Mouse (Mus musculus) CD4-positive, CD25-positive, alpha-beta regulatory T cell, adult 2 months (primary cell): Measurements from ENCODE around the gene Zhx3.

Experiments used
- DNase-seq: peaks from one replicate; pipeline ENCODE4 v3.0.0-alpha.2; 2012; ENCODE audit warnings: low read depth, low spot score

Gene Zhx3

GRCm38 (mm10) chr2:160806091-160806521, 66.7 kb downstream of the Zhx3 start:
- DNase-seq, result no peak

GRCm38 (mm10) chr2:160804794-160805527, 67.8 kb downstream of the Zhx3 start:
- no peak for DNase-seq

GRCm38 (mm10) chr2:160802326-160802725, 70.5 kb downstream of the Zhx3 start:
- no peak for DNase-seq

GRCm38 (mm10) chr2:160800967-160801366, 71.8 kb downstream of the Zhx3 start:
- DNase-seq, result no peak

- no peak for DNase-seq
Observed at GRCm38 (mm10) chr2:160798206-160798605, 74.6 kb downstream of the Zhx3 start.

GRCm38 (mm10) chr2:160796973-160797372, 75.8 kb downstream of the Zhx3 start:
- DNase-seq, result no peak

GRCm38 (mm10) chr2:160793117-160793516, 79.7 kb downstream of the Zhx3 start:
- DNase-seq, result peak; percentile 77

GRCm38 (mm10) chr2:160789741-160790140, 83.1 kb downstream of the Zhx3 start:
- DNase-seq, result no peak

GRCm38 (mm10) chr2:160789046-160789445, 83.8 kb downstream of the Zhx3 start:
- DNase-seq, result no peak

- no peak for DNase-seq
Observed at GRCm38 (mm10) chr2:160786333-160786732, 86.5 kb downstream of the Zhx3 start.

- no peak for DNase-seq
Observed at GRCm38 (mm10) chr2:160780834-160781219, 92.0 kb downstream of the Zhx3 start.

GRCm38 (mm10) chr2:160780154-160780833, 92.5 kb downstream of the Zhx3 start:
- DNase-seq, result no peak

GRCm38 (mm10) chr2:160778034-160778433, 94.8 kb downstream of the Zhx3 start:
- no peak for DNase-seq

GRCm38 (mm10) chr2:160771325-160772276, 101.2 kb downstream of the Zhx3 start:
- no peak for DNase-seq

- no peak for DNase-seq
Observed at GRCm38 (mm10) chr2:160770871-160771270, 101.9 kb downstream of the Zhx3 start.

GRCm38 (mm10) chr2:160770409-160770808, 102.4 kb downstream of the Zhx3 start:
- no peak for DNase-seq

- DNase-seq, result no peak
Observed at GRCm38 (mm10) chr2:160768997-160769396, 103.8 kb downstream of the Zhx3 start.

GRCm38 (mm10) chr2:160768097-160768695, 104.6 kb downstream of the Zhx3 start:
- no peak for DNase-seq

- no peak for DNase-seq
Observed at GRCm38 (mm10) chr2:160767201-160767600, 105.6 kb downstream of the Zhx3 start.

- no peak for DNase-seq
Observed at GRCm38 (mm10) chr2:160766371-160766771, 106.4 kb downstream of the Zhx3 start.

GRCm38 (mm10) chr2:160765096-160765495, 107.7 kb downstream of the Zhx3 start:
- no peak for DNase-seq

- DNase-seq, result no peak
Observed at GRCm38 (mm10) chr2:160764386-160764785, 108.4 kb downstream of the Zhx3 start.
